Mouse (Mus musculus) midbrain, embryonic 12.5 days (tissue): ENCODE measurements around the gene Tm4sf5. TPM values are rescaled to one million over a fixed set of nuclear protein-coding genes. Genes with fewer than 3 reads are reported as not detected.

Source experiments
- ATAC-seq: fragments of 200-750 bp; cut with Nextera tagmentation; 2 replicates; pipeline ENCODE4 v1.8.0; 2017; ENCODE audit warnings: low read depth, moderate TSS enrichment, moderate library complexity; ENCODE audit not compliant: low FRiP score
- H3K27ac ChIP-seq: fragments of 300-500 bp; sonication (generic); replicated peaks from 2 replicates; pipeline ENCODE4 v1.5.1; 2016; ENCODE audit warnings: mild to moderate bottlenecking
- H3K27me3 ChIP-seq: fragments of 300-500 bp; sonication (generic); 2 replicates; pipeline ENCODE4 v1.6.1; 2016; ENCODE audit warnings: mild to moderate bottlenecking
- H3K36me3 ChIP-seq: fragments of 300-500 bp; sonication (generic); 2 replicates; pipeline ENCODE4 v1.6.1; 2016
- H3K4me1 ChIP-seq: fragments of 300-500 bp; sonication (generic); 2 replicates; pipeline ENCODE4 v1.6.1; 2016
- H3K4me2 ChIP-seq: fragments of 300-500 bp; sonication (generic); replicated peaks from 2 replicates; pipeline ENCODE4 v1.6.1; 2016; ENCODE audit warnings: mild to moderate bottlenecking, moderate library complexity
- H3K4me3 ChIP-seq: fragments of 300-500 bp; sonication (generic); 2 replicates; pipeline ENCODE4 v1.5.1; 2016; ENCODE audit warnings: mild to moderate bottlenecking
- H3K9ac ChIP-seq: fragments of 300-500 bp; sonication (generic); replicated peaks from 2 replicates; pipeline ENCODE4 v1.6.1; 2016; ENCODE audit warnings: mild to moderate bottlenecking, moderate library complexity
- H3K9me3 ChIP-seq: fragments of 300-500 bp; sonication (generic); 2 replicates; pipeline ENCODE4 v1.6.1; 2016; ENCODE audit warnings: mild to moderate bottlenecking
- WGBS: fragments of 180-500 bp; shearing (Covaris S2); methylation state at CpG from one replicate; pipeline ENCODE4 v1.1.7; 2016; 5-methylcytosine and 5-hydroxymethylcytosine counted together
- polyA plus RNA-seq: library from polyadenylated mRNA; unstranded; fragments of >200 nt; fragmentation: Nextera tagmentation; extraction: Ambion mirVana; gene quantifications from 2 replicates; pipeline ENCODE4 v1.2.1, GENCODE M21; 2016

Gene Tm4sf5
- polyA plus RNA-seq, 1 experiment from 2014 or later, result 0.46 TPM

DNA sequence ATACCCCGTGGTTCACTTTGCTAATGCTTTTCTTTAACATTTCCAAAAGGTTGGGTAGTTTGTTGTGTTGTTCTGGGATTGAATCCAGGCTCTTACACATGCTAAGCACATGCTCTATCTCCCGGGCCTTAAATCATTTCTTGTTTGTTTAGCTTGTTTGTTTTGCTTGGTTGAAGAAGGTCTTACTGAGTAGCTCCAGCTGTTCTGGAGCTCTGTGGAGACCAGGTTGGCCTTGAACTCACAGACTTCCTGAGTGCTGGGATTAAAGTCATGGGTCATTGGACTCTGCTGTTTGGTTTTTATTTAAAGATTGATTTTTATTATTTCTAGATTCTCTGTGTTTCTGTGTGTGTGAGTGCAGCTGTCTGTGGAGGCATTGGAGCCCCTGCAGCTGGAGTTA is 19.5 kb upstream of the Tm4sf5 start:
- Histone ChIP-seq H3K9ac (no peak overlapping the region), H3K27me3 (no peaks in the 10 kb centered on the region; the same call in 1 of the 2 replicates), H3K4me1 (no peaks in the 10 kb centered on the region), H3K9me3 (no peaks in the 10 kb centered on the region), H3K4me3 (no peak overlapping the region), H3K4me2 (no peak overlapping the region), H3K36me3 (no peaks in the 10 kb centered on the region), H3K27ac (no peak overlapping the region)
- 60% methylated on average over 2 of the region's 2 CpGs for WGBS
- no peak for ATAC-seq

DNA sequence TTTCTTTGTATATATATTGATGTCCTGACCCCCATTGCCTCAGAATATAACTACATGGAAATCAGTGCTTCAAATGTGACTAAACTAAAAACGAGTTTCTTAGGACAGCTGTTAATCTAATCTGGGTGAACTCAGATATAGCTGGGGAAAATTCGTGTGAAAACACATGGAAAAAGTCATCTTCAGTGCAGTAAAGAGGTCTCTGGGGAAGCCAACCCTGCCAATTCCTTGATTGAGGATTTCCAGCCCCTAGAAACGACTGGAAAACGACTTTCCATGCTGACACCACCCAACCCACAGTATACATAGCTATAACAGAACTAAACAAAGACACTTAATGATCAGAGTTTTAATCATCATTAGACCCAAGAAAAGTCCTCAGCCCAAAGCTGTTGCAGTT is 17.2 kb upstream of the Tm4sf5 start:
- ATAC-seq, result no peak
- Histone ChIP-seq H3K27me3 (no peaks in the 10 kb centered on the region; the same call in 1 of the 2 replicates), H3K27ac (no peak overlapping the region), H3K36me3 (no peaks in the 10 kb centered on the region), H3K4me1 (no peaks in the 10 kb centered on the region), H3K4me2 (no peak overlapping the region), H3K9me3 (0 out of 2 replicates have a peak, but pooled peaks cover 3% of the 10 kb centered on the region), H3K4me3 (no peak overlapping the region), H3K9ac (no peak overlapping the region)
- WGBS, result 56% methylated on average over 4 of the region's 4 CpGs

DNA sequence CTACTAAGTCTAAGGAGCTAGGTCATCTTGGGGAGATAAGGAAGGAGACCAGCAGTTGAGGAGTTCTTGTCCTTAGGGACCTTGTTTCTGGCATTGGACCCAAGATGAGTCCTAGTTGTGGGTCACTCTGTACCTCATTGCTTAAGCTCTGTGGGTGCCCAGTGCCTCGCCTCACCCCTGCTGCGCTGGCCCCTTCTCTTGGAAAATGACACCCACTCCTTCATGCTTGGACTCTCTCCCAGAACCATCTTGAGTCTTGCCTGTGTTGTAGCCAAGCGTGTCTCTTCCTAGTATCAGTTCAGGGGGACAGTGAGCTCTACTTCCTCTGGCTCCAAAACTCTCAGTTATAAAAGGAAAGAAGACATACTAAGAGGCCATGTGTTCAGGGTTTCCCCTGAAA is 15.9 kb upstream of the Tm4sf5 start:
- H3K27me3 ChIP-seq, result no peaks in the 10 kb centered on the region; the same call in 1 of the 2 replicates
- no peak overlapping the region for H3K4me2 ChIP-seq
- no peak overlapping the region for H3K27ac ChIP-seq
- H3K4me1 ChIP-seq, result no peaks in the 10 kb centered on the region
- no peak overlapping the region for H3K9ac ChIP-seq
- no peaks in the 10 kb centered on the region for H3K36me3 ChIP-seq
- no peak for ATAC-seq
- 0 out of 2 replicates have a peak, but pooled peaks cover 3% of the 10 kb centered on the region for H3K9me3 ChIP-seq
- no peak overlapping the region for H3K4me3 ChIP-seq
- 76% methylated on average over 3 of the region's 3 CpGs for WGBS

DNA sequence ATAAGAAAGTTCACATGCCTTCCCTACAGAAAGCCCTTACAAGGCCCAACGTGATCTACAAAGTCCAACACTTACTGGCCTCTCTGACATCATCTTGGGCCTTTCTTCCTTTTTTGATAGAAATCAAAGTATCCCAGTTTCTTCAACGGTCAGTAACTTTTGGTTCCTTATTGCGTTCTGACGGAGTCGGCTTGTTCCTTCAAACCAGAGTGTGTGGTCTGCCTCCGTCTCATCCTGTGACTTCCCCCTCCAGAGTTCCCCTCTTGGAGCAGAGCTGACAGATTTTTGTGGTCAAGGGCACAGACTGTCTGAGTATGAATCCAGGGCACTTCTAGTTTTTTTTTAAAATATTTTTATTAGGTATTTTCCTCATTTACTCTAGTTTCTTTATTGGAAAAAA is 15.4 kb upstream of the Tm4sf5 start:
- no peak overlapping the region for H3K4me2 ChIP-seq
- no peaks in the 10 kb centered on the region for H3K36me3 ChIP-seq
- H3K9ac ChIP-seq, result no peak overlapping the region
- no peak for ATAC-seq
- H3K9me3 ChIP-seq, result 0 out of 2 replicates have a peak, but pooled peaks cover 3% of the 10 kb centered on the region
- no peak overlapping the region for H3K27ac ChIP-seq
- H3K27me3 ChIP-seq, result no peaks in the 10 kb centered on the region; the same call in 1 of the 2 replicates
- H3K4me1 ChIP-seq, result no peaks in the 10 kb centered on the region
- WGBS, result 90% methylated on average over 6 of the region's 6 CpGs
- no peak overlapping the region for H3K4me3 ChIP-seq

DNA sequence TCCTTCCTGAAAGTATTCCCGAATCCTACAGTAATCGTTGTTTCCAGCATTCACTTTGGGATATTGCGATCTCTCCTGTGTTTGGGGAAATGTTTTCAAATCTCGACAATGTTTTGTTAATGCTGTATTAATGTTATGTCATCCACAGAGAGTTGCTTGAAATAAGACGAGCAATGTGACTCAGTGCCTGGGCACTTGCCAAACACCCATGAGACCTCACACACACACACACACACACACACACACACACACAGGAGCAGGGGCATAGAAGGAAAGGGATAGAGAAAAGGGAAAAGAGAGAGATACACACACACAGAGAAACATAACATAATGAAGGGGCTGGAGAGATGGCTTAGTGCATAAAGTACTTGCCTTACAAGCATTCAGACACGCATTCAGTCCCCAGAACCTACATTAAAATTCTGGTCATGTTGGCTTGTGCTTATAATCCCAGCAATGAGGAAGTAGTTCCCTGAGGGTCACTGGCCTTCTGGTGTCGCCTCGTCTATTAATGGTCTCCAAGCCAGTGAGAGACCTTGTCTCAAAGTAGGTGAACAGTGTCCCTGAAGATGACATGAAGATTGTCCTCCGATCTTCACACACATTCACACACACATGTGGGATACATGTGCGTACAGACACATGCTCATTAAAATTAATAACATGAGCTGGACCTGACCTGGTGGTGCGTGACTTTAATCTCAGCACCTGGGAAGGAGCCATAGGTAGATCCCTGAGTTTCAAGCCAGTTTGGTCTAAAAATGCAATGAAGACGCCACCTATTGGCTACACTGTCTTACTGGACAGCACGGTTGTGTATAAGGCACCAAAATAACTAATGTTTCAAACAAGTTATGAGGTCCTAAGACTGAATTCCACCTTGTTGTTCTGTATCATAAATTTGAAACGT is 5.2 kb upstream of the Tm4sf5 start:
- Histone ChIP-seq H3K27ac (no peak overlapping the region), H3K4me2 (no peak overlapping the region), H3K9me3 (no peaks in the 10 kb centered on the region), H3K27me3 (no peaks in the 10 kb centered on the region), H3K9ac (no peak overlapping the region), H3K36me3 (no peaks in the 10 kb centered on the region), H3K4me3 (no peak overlapping the region), H3K4me1 (no peaks in the 10 kb centered on the region)
- WGBS, result 70% methylated on average over 14 of the region's 14 CpGs
- no peak for ATAC-seq

DNA sequence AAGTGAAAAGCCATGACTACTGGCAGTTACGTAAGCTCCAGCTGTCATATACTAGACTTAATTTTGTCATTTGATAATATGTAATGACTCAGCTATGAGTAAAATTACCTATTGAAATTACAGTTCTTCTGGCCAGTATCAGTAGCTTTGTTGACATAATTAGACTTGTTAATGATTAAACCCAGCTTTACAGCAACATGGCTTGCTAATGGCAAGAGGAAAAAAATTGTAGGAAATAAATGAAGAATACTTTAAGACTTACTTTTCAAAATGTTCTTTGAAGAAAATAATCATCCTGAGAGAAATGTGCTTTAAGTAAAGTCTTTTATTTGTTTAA is 4.6 kb upstream of the Tm4sf5 start:
- Histone ChIP-seq H3K36me3 (no peaks in the 10 kb centered on the region), H3K4me3 (no peak overlapping the region), H3K9me3 (no peaks in the 10 kb centered on the region), H3K27ac (no peak overlapping the region), H3K4me1 (no peaks in the 10 kb centered on the region), H3K9ac (no peak overlapping the region), H3K27me3 (0 out of 2 replicates have a peak, but pooled peaks cover 5% of the 10 kb centered on the region), H3K4me2 (no peak overlapping the region)
- no peak for ATAC-seq
- 95% methylated on average over 1 of the region's 1 CpGs for WGBS

DNA sequence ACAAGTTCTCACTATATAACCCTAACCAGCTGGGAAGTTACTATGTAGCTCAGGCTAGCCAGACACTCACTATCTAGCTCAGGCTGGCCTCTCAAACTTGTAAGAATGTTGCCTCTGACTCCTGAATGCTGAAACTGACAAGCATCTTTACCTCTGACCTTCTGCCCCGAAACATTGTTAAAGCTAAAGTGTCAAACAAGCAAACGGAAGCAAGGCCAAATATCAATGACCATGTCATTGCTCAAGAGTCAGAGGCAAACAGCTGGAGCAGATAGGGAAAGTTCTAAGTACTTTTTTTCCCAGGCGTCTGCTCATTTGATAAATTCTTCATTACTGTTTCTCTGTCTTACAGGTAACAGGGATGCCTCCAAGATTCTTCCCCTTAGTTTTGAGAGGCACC is 3.0 kb upstream of the Tm4sf5 start:
- no peaks in the 10 kb centered on the region for H3K9me3 ChIP-seq
- H3K27me3 ChIP-seq, result peaks cover 8% of the 10 kb centered on the region; the same call in 1 of the 2 replicates
- WGBS, result 71% methylated on average over 3 of the region's 3 CpGs
- no peak overlapping the region for H3K4me2 ChIP-seq
- H3K4me1 ChIP-seq, result no peaks in the 10 kb centered on the region
- H3K9ac ChIP-seq, result no peak overlapping the region
- no peak for ATAC-seq
- no peaks in the 10 kb centered on the region for H3K36me3 ChIP-seq
- no peak overlapping the region for H3K27ac ChIP-seq
- H3K4me3 ChIP-seq, result no peak overlapping the region

DNA sequence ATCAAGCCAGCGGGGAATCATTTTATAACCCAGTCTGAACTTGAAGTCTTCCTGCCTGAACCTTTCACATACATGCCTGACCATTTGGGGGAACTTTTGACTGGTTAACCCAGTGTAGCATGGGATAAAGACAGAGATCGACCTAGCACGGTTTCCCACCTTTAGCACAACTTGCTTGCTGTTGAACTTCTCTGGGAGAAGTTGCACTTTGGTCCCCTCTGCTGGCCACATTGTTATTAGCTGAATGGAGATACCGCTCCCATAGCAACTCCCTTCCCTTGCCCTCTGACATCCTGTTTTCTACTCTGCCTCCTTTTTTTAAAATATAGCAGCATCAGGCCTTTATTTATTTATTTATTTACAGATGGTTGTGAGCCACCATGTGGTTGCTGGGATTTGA is 1.3 kb downstream of the Tm4sf5 start:
- 36% methylated on average over 4 of the region's 4 CpGs for WGBS
- no peaks in the 10 kb centered on the region for H3K9me3 ChIP-seq
- no peak for ATAC-seq
- peaks cover 29% of the 10 kb centered on the region for H3K27me3 ChIP-seq
- no peak overlapping the region for H3K27ac ChIP-seq
- no peak overlapping the region for H3K4me2 ChIP-seq
- H3K36me3 ChIP-seq, result no peaks in the 10 kb centered on the region
- peaks cover 6% of the 10 kb centered on the region for H3K4me1 ChIP-seq
- no peak overlapping the region for H3K9ac ChIP-seq
- H3K4me3 ChIP-seq, result no peak overlapping the region

DNA sequence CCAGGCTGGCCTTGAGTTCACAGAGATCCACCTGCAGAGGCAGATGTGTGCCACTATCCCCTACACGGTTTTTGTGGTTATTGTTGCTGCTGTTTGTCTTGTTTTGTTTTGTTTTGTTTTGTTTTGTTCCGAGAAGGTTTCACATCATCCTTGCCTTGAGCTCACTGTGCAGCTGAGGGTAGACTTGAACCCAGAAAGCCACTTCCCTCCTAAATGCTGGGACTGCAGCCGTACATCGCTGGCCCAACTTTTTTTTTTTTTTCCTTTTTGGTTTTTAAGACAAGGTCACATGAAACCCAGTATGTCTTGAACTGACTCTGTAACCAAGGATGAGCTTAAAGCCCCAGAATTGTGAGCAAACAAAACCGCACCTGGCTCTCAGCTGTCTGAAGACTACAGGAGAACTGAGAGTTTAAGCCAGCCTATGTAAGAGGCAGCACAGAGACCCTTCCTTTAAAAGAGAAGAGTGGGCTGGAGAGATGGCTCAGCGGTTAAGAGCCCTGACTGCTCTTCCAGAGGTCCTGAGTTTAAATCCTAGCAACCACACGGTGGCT is 2.0 kb downstream of the Tm4sf5 start:
- no peaks in the 10 kb centered on the region for H3K9me3 ChIP-seq
- H3K27me3 ChIP-seq, result peaks cover 29% of the 10 kb centered on the region
- ATAC-seq, result no peak
- H3K4me2 ChIP-seq, result no peak overlapping the region
- H3K9ac ChIP-seq, result no peak overlapping the region
- peaks cover 6% of the 10 kb centered on the region for H3K4me1 ChIP-seq
- no peaks in the 10 kb centered on the region for H3K36me3 ChIP-seq
- WGBS, result 73% methylated on average over 7 of the region's 7 CpGs
- no peak overlapping the region for H3K27ac ChIP-seq
- no peak overlapping the region for H3K4me3 ChIP-seq

DNA sequence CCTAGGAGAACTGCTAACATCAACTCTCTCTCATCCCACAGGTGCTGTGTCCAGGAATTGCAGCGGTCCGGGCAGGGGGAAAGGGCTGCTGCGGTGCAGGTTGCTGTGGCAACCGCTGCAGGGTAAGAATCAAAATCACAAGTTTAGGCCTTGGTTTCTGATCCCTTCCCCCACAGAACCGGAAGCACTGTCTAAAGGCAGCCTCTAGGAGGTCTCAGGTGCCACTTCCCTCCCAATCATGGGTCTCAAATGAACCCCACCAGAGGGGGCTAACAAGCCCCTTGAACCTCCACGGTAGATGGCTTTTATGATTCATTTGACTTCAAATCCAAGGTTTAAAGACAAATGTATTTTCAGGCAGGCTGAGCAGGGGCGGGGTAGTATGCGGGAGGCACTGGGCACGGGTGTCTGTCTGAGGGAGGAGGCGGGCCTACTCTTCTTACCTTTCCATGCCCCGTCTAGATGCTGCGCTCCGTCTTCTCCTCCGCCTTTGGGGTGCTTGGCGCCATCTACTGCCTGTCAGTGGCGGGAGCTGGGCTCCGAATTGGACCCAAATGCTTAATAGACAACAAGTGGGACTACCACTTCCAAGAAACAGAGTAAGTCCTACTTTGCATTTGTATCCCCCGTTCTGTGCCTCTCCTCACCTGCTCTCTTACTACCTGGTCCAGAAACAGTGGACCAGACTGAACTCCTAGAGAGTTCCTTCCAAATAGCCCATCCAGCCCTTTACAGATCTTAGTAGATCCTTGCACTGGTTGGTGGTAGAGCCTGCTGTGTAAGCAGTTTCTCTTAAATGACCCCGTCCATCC is 4.9 kb downstream of the Tm4sf5 start:
- no peak overlapping the region for H3K27ac ChIP-seq
- H3K9me3 ChIP-seq, result no peaks in the 10 kb centered on the region
- no peak overlapping the region for H3K4me3 ChIP-seq
- H3K9ac ChIP-seq, result peak overlapping the region; percentile 31; the same call in 1 of the 2 replicates
- no peaks in the 10 kb centered on the region for H3K36me3 ChIP-seq
- 12% methylated on average over 19 of the region's 19 CpGs for WGBS
- ATAC-seq, result no peak
- peaks cover 6% of the 10 kb centered on the region for H3K4me1 ChIP-seq
- peak overlapping the region; percentile 43 for H3K4me2 ChIP-seq
- peaks cover 28% of the 10 kb centered on the region for H3K27me3 ChIP-seq

DNA sequence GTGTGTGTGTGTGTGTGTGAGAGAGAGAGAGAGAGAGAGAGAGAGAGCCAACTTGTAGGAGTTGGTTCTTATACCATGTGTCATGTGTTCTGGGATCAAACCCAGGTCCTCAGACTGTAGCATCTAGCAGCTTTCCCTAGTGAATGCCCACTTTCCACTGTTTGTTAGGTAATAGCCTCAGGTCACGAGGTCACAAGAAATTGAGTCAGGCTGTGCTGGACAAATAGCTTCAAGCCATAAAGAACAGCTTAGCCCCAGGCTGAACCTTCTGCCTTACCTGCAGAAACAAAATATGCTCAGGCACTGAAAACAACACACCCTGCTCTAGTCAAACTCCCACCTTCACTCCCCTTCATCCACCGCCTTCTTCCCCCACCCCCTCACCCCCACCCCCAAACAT is 6.2 kb downstream of the Tm4sf5 start:
- Histone ChIP-seq H3K4me3 (no peak overlapping the region), H3K4me1 (peaks cover 6% of the 10 kb centered on the region), H3K9ac (no peak overlapping the region), H3K27ac (no peak overlapping the region), H3K4me2 (no peak overlapping the region), H3K9me3 (no peaks in the 10 kb centered on the region), H3K36me3 (no peaks in the 10 kb centered on the region), H3K27me3 (peaks cover 20% of the 10 kb centered on the region)
- no peak for ATAC-seq
- WGBS, result 72% methylated on average over 2 of the region's 2 CpGs

DNA sequence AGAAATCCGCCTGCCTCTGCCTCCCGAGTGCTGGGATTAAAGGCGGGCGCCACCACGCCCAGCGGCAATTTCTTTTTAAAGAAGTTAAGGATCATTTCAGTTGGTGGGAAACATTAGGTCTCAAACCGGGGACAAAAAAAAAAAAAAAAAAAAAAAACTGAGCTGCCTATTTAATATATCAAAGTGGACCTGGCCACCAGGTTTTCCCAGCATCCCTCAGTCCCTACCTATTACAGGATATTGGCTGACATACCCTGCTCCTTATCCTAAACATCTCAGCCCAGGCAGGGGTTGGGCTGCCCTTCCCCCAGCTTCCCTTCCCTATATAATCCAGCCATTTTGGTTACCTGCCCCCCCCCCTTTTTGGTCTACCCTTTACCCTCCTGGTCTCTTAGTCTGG is 6.8 kb downstream of the Tm4sf5 start:
- peaks cover 6% of the 10 kb centered on the region for H3K4me1 ChIP-seq
- no peak overlapping the region for H3K4me3 ChIP-seq
- H3K9me3 ChIP-seq, result no peaks in the 10 kb centered on the region
- H3K36me3 ChIP-seq, result no peaks in the 10 kb centered on the region
- H3K27me3 ChIP-seq, result peaks cover 20% of the 10 kb centered on the region
- no peak for ATAC-seq
- 91% methylated on average over 7 of the region's 7 CpGs for WGBS
- H3K27ac ChIP-seq, result no peak overlapping the region
- no peak overlapping the region for H3K4me2 ChIP-seq
- H3K9ac ChIP-seq, result no peak overlapping the region
